Mouse (Mus musculus): ENCODE data around the gene Hdac4. TPM values are rescaled to one million over a fixed set of nuclear protein-coding genes. Genes with fewer than 3 reads are reported as not detected.
A peak's percentile ranks its signal among the peaks of the same experiment; 100 is the strongest.

The Hdac4 gene
- polyA plus RNA-seq, 1 experiment = 20.4 TPM

DNA sequence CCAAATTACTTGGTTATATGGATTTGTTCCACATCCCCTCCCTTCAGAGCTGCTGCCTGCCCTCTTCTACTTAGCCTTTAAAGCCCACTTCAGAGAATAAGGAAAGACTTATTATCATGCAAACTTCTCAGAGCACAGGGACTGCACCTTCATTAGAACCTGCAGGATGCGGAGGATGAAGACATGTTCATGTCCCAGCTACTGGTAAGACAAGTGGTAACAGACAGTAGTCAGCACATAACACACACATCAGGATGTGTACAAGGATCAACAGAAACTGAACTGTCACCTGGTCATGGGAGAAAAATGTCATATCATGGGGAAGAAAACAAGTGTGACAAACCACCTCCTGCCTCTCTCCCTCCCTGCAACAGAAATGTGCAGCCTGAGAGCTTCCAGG, 31.6 kb downstream of the Hdac4 start:
- TF ChIP-seq GATA1 (IDR thresholded peaks at IDR 0.05; ENCODE audit: low read length) = no peak

DNA sequence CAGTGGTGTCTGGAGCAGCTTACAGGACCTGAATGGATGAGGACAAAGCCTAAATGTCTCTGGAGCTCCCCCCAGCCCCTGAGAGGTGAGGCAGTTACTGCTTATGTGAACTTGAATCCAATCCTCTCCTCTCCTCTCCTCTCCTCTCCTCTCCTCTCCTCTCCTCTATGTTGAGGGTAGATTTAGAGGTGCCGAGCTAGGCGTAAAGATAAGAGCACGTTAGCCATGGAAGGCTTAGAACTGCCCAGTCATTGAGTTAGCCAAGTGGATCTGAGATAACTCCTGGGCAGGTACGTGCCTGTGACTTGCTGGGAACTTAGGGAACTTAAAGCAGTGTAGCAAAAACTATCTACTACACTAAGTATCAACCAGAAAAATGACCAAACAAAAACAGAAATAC, 35.7 kb downstream of the Hdac4 start:
- TF ChIP-seq GATA1 (IDR thresholded peaks at IDR 0.05; ENCODE audit: low read length) = no peak

DNA sequence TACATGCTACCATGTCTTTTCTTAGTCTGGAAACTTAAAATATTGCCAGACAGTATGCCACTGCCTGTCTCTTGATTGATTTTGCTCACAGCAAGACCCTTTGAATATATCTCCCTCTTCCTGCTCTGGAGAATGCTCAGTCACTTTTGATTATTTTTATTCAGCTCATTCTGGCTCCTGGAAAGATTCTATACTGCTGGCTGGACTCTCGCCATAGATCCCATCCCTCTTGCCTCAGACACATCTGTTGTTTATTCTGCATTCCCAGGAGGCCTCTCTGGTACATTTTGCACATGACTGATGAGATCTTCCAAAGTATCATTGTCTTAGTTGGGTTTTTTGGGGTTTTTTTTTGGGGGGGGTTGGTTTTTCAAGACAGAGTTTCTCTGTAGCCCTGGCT, 45.3 kb downstream of the Hdac4 start:
- TF ChIP-seq GATA1 (IDR thresholded peaks at IDR 0.05; ENCODE audit: low read length) = no peak

DNA sequence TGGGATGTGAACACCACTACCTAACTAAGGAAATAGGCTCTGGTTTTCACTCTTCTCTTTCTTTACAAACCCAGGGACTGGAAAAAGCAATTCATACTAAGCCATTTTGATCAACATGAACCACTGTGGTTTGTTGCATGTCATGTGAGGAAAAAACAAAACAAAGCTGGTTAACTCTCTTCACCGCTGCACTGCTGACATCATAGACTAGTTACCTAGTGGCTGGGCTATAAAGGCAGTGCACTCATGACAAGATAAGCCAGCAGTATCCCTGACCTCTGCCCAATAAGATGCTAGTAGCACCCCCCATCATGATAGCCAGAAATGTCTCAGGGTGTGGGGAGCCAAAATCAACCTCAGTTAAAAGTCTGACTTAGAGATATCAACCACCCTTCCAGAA, 47.0 kb downstream of the Hdac4 start:
- TF ChIP-seq GATA1 (IDR thresholded peaks at IDR 0.05; ENCODE audit: low read length) = no peak

DNA sequence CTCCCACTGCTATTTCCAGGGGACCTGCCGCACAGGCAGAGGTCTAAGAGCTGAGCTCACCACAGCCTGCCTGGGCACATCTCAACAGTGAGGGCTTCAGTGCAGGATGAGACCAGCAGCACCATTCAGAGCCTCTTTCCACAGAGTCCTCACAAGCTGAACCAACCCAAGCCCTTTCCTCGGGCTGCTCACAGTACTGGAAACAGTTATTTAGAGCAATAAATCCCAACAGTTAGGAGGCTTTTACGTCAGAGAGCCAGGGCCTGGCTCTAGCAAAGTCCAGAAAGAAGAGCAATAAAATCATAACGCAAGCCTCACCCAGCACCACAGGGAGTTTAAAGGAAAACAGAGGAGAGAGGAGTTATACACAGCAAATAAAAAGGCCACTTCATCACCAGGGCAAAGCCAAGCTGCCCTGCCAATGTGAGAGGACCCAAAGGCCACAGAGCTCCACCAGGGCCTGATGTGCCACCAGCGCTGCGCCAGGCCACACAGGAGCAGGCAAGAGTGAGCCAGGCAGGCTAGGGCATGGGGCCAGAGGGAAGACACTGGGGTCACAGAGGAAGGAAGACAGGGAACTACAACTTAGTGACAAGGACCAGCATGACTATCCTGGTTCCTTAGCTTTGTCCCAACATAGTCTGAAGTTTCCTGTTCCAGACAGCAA, 50.5 kb downstream of the Hdac4 start:
- TF ChIP-seq GATA1 (IDR thresholded peaks at IDR 0.05; ENCODE audit: low read length) = no peak

DNA sequence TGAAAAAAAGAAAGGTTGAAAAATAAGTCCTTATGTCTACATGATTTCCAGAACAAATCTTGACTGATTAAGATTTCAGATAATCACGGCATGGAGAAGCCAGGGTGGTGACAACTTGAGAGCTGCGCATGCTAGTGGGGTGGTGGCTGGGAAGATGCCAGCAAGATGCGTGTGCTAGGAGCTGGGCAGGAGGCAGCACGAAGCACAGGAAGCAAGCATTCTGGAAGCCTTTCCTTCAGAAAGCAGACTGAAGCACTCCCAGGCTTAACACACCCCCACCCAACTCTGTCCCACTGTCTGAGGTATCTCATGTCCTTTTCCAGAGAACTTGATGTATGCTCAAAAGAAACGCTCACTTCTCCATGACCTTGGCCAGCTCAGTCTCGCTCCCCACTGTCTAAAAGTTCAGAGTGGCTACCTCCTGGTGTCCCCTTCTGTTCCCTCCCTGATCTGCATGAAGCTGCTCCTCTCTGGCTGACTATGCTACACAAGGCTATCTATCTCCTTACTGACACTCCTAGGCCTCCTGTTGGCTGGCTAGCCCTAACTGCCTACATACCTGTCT, 52.1 kb downstream of the Hdac4 start:
- TF ChIP-seq GATA1 (IDR thresholded peaks at IDR 0.05; ENCODE audit: low read length) = no peak

DNA sequence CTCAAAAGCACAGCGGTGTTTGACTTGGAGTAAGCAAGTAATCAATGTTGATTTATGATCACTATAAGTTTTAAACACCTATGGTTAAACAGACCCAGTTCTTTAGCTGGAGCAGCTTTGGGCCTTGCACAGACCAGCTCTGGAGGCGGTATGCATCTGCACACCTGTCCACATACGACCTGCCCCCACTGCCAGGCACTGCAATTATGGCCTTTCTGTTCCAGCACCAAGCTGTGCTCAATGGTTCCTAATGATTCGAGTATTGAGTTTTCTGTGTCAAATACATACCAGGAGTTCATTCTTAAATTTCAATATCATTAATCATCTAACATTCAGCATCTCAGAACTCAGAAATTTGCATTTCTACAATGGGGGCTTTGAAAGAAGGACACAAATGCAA, 52.7 kb downstream of the Hdac4 start:
- no peak for TF ChIP-seq GATA1 (IDR thresholded peaks at IDR 0.05; ENCODE audit: low read length)

DNA sequence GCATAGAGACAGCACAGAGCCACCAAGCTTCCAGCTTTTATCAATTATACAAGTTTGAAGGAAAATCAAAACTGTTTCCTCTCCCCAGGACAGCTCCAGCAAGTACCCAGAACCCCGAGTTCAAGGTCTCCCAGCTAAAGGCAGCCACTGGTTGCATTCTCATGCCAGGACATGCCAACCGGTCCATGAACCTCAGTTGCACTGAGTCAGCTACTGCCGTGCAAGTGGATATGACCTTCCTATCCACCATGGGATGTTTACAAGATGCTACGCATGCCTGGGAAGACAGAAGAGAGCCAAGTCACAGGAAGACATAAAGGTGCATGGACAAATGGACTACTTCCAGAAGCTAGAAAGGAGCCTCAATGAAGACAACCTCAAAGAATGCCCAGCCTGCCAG, 56.5 kb downstream of the Hdac4 start:
- no peak for TF ChIP-seq GATA1 (IDR thresholded peaks at IDR 0.05; ENCODE audit: low read length)

DNA sequence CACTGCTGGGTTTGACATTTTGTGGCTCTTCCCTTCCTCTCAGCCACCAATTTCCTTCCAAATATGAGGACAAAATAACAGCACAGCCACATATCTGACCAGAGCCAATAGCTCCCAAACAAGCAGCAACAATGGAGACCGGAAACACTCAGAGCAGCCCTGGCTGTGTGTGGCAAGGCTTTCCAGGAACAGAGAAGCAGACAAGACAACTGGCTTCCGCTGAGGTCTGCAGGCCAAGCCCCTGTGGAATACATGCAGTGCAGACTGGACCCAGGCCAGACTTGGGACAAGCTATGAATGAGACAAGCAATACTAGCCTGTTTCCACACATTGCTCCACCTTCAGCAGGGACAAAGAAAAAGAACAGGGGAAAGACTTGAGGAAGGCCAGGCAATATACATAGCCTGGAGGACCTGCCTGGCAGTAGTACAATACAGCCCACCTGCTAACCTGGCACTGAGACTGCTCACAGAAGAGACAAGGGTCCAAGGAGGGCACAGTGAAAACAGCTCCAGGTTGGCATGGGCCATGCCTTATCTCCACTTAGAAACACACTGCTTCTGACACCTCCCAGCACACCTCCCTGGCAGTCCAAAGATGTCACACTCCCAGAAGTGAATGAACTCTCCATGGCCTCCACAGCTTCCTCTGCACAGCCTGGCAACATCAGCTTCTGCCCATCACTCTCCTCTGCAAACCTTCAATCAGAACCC, 58.2 kb downstream of the Hdac4 start:
- no peak for TF ChIP-seq GATA1 (IDR thresholded peaks at IDR 0.05; ENCODE audit: low read length)

DNA sequence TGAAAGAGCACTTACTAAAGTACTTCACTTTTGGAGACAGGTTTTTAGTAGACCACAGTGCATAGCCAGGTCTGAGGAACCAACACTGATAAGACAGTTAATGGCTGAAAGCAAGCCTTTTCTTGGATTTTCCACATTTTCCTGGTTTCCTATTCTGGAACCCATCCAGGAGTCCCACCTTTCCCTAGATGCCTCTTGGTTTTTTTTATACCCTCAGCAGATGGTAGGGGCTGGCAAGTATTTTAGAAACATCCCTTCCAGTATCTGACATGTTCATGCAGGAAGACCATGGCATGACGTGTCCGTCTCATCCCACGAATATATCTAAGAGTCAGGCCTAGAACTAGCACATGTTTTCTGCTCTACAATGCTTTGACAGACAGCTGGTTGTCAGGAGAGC, 59.1 kb downstream of the Hdac4 start:
- TF ChIP-seq GATA1 (IDR thresholded peaks at IDR 0.05; ENCODE audit: low read length) = no peak

DNA sequence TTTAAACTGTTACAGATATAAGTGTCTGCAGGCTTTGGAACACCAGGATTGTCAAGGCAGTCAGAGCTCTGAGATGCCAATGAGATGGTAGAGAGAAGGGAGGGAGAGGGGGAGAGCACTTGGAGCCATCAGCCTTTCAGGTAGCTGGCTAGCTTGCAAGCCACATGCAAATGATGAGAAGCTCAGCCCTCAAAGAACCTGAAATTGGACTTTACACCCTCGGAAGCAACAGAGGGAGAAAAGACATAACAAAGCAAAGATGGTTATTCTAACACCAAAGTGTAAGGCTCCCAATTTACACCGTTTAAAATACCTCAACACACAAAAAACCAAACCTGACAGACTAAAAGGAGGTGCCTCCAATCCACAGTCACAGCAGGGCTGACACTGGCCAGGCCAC, 63.3 kb downstream of the Hdac4 start:
- TF ChIP-seq GATA1 (IDR thresholded peaks at IDR 0.05; ENCODE audit: low read length) = no peak

DNA sequence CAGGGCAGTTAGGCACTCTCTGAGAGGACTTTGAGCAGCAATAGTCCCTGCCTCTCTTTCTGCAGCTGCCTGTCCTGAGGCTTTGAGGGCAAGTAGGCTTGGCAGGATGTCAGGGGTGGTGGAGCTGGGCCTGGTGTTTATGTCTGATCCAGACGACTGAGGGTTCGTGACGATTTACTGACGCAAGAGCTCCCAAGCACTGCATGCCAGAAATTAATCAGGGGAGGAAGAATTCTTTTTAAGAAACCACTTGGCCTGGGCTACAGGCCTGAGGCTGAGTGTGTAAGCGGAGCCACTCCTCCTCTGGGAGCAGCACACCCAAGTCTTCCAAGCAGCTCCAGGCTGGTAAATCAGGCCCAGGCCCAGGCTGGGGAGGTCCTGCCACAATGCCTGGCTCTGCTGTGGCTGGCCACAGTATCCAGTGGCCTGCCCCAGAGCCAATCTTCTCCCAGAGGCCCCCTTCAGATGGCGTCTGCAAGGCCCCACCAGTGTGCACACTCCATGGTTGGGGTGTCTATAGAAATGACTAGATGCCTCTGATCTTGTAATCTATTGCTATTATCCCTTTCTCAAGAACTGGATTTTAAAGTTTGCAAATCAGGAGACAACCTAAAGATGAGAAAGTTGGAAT, 64.9 kb downstream of the Hdac4 start:
- TF ChIP-seq GATA1 (IDR thresholded peaks at IDR 0.05; ENCODE audit: low read length) = no peak

DNA sequence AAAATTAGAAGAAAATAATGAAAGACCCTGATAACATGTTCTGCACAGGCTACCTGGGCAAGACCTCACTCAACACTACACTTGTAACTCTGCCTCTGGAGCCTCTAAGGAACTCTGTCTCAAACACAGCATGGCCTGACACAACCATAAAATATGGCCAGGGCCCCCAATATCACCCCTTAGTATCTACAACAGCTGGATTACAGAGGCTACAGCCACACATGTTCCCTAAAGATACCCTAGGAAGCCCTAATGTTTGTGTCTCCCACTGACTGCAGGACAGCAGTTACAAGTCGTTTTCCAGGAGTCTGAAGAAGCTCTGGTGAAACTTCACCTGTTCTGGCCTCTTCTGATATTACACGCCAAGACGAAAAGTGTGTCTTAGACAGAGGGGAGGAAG, 65.7 kb downstream of the Hdac4 start:
- no peak for TF ChIP-seq GATA1 (IDR thresholded peaks at IDR 0.05; ENCODE audit: low read length)

DNA sequence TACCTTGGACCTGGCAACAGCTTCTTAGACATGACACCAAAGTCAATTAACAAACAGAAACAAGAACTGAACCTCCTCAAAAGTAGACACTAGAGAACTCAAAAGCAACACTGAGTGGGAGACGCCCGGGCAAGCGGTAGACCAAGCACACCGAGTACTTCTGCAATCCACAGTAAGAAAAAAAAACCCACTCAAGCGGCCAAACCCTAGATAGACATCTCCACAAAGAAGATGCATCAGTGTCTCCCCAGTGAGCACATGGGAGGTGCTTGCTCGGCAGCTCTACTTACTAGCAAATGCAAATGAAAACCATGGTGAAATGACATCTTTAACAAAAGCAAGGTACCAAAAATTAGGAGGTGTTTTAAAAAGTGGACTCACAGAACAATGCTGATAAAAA, 67.7 kb downstream of the Hdac4 start:
- TF ChIP-seq GATA1 (IDR thresholded peaks at IDR 0.05; ENCODE audit: low read length) = peak; percentile 1

DNA sequence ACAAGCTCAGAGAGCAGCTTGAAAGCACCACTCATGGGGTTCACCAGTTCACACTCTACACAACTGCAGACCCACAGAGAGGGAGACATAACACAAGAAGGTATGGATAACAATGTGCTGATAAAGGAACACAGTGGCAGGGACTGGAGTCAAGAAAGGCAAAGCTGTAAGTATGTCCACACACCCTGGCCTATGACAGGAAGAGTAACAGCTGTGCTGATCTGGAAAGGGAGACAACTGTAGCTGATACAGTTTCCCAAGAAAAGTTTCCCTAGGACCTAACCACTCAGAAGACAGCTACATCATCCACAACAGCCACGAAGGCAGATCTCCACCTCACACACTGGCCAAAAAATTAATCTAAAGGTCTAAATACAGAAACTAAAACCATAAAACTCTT, 68.1 kb downstream of the Hdac4 start:
- peak; percentile 1 for TF ChIP-seq GATA1 (IDR thresholded peaks at IDR 0.05; ENCODE audit: low read length)

DNA sequence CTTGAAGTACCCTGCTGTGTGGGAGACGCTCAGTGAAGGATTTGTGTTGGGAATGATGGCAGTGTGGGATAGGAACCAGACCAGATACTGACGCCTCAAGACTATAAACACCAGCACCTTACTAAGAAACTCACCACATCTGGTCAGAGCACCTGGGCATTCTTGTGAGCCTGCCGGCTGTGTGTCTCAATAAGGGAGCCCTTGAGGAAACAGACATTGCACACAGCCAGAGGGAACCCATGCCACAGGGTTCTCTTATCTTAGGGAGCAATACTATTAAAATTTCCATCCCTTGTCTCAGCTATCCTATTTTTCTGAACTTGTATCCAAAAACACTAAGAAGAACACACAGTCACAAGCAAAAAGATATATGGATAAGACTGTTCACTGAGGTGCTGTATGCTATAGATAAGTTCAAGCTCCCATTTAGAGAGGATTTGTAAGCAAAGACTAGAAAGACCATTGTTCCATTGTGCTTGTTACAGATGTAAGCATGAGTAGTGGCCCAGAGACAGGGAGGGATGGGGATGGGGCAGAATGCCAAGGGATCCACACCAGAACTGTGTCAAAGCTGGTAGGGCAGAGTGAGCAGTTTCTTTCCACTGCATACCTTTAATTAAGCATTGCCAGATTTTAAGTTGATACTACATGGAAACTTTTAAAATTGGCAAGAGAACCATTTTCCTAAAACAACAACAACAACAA, 70.8 kb downstream of the Hdac4 start:
- TF ChIP-seq GATA1 (IDR thresholded peaks at IDR 0.05; ENCODE audit: low read length) = peak; percentile 2
